Mouse (Mus musculus): ENCODE results near the gene Socs3.

The Socs3 gene

DNA sequence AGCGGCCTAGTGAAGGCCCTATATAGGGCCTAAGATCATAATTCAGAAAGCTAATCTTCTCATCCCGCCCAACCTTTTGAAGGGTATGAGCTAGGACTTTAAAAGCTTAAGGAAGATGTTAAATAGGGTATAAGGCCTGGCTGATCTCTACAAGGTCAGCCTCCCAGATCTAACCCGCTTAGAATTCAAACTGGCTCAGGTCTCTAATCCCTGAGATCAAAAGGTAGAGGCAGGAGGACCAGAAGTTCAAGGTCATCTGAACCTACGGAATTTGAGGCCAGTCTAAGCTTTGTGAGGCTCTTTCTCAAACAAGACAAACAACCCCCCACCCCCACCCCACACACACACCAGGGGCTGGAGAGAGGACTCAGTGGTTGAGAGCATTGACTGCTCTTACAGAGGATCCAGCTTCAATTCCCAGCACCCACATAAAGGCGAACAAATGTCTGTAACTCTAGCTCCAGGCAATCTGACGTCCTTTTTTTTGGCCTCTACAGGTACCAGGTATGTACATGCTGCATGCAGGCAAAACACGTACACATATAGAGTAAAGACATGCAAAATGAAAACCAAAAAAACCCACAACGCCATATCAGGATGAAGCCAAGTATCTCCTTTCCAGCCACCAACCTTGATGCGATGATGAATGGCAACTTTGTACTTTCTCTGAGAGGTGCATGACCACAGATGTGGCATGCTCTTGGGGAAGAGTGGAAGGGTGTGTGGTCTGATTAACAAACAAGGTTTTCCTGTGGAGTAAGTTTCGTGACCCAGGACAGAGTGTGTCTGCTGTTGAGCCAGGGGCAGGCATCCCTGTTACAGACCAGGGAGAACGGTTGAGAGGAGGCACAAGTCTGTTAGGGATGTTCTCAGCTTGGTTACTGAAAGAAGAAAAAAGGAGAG, 3.1 kb upstream of the Socs3 start:
- in situ Hi-C loops (cut with MseI, MboI), result loop anchor here in 1 of 2 experiments (5.0 kb wide), 1 partner anchor 44 kb away; no protein-coding TSS in a partner anchor

DNA sequence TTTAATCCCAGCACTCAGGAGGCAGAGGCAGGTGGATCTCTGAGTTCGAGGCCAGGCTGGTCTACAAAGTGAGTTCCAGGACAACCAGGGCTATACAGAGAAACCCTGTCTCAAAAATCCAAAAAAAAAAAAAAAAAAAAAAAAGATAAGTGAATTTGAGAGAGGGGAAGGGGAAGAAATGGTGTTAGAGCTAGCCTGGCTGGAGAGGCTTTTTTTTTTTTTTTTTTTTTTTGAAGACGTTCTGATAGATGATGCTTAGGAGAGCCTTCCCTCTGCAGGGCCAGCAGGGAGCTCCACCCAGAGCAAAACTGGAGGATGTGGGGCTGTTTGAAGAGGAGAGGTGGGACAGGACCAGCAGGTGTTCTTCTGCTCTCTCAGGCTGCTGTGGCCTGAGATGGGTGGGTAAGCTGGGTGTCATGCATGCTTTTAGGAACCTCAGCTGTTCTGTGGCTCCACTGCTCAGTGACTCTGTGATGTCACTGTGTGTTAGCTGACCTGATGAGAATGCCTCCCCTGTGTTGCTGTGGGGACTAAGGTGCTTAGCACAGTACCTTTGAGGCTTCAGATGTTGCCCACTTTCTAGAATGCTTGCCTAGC, 1.9 kb upstream of the Socs3 start:
- in situ Hi-C loops (cut with MseI, MboI), result loop anchor here in 1 of 2 experiments (5.0 kb wide), 1 partner anchor 46 kb away; no protein-coding TSS in a partner anchor

DNA sequence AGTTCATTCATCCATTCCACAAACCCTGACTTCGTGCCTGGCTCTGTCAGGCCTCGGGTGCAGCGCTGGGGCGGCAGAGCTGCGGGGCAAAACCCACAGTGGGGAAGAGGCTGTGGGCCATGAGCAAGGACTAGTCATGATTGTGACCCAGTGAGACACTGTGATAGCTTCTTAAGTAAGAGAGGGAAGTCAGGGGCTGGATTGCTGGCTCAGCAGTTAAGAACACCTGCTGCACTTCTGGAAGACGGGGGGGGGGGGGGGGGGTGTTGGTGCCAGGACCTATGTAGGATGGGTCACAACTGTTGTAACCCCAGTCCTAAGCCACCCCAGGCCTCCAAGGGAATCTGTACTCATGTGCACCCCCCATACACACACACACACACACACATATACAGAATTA, 1.3 kb upstream of the Socs3 start:
- in situ Hi-C loops (cut with MseI, MboI), result loop anchor here in 1 of 2 experiments (5.0 kb wide), 1 partner anchor 46 kb away; no protein-coding TSS in a partner anchor

DNA sequence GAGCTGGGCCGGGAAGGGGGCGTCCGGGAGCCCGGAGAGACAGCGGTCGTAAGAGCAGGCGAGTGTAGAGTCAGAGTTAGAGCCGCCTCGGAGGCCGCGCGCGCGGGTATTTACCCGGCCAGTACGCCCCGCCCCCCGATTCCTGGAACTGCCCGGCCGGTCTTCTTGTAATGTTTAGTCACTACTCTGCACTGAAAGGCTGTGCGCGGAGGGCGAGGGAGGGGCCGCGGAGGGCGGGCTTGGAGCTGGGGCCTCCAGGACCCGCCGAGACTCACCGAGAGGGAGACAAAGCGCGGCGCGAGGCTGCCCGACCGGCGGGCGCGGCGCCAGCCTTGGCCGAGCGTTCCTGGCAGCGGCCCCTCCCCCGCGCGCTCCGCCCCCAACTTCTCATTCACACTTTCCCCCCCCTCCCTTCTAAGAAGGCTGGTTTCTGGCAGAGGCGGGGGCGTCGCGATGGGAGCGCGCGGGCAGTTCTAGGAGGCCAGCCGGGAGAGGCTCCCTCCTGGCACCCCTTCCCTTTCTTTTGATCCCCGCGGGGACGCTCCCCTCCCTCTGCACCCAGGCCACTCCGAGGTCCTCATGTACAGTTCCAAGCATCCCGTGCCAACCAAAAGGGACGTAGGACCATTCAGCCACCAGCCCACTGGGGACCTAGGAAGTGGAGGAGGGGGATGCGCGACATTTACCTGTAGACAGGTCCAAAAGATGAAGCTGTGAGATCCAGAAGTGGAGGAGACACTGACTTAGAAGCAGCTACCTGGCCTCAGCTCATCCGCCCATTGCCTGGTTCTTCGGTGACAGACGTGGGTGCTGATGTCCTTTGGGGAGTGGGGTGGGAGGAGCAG, 525 bp downstream of the Socs3 start:
- in situ Hi-C loops (cut with MseI, MboI), result no loop called here

DNA sequence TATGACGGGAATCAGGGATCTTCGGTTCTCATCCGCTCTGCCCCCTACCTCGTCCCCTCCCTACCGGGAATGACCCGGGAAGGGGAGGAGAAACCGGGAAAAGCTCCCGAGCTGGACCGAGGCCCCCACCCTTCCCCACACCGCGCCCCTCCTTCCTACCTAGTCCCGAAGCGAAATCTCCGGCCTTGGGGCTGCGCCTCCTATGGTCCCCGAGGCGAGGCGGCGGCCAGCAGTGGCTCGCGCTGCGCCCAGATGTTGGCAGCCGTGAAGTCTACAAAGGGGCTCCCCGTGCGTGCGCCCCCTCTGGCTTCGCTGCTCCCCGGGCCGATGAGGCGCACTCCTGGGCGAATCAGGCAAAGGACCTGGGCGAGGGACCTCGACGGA, 1.1 kb downstream of the Socs3 start:
- in situ Hi-C loops (cut with MseI, MboI), result no loop called here

DNA sequence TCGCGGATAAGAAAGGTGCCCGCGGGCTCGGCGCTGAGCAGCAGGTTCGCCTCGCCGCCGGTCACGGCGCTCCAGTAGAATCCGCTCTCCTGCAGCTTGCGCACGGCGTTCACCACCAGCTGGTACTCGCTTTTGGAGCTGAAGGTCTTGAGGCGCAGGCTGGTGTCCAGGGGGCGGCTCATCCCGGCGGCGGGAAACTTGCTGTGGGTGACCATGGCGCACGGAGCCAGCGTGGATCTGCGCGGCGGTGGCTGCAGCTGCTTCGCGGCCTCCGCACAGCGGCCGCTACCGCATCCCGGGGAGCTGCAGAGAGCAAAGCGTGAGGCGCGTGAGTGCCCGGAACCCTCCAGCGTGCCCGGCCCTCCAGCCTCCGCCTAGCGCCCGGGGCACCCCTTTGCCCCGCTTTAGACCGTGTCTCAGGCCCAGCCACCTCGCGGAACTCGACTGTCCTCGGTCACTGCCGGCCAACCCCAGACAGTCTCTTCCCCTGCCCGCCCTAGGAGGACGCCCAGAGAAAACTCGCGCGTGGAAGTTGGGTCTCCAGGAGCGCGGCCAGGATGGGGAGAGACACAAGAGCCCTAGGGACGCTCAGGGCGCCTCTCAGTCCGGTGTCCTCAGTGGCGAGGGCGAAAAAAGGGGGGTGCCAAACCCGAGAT, 1.7 kb downstream of the Socs3 start:
- in situ Hi-C loops (cut with MseI, MboI), result no loop called here

DNA sequence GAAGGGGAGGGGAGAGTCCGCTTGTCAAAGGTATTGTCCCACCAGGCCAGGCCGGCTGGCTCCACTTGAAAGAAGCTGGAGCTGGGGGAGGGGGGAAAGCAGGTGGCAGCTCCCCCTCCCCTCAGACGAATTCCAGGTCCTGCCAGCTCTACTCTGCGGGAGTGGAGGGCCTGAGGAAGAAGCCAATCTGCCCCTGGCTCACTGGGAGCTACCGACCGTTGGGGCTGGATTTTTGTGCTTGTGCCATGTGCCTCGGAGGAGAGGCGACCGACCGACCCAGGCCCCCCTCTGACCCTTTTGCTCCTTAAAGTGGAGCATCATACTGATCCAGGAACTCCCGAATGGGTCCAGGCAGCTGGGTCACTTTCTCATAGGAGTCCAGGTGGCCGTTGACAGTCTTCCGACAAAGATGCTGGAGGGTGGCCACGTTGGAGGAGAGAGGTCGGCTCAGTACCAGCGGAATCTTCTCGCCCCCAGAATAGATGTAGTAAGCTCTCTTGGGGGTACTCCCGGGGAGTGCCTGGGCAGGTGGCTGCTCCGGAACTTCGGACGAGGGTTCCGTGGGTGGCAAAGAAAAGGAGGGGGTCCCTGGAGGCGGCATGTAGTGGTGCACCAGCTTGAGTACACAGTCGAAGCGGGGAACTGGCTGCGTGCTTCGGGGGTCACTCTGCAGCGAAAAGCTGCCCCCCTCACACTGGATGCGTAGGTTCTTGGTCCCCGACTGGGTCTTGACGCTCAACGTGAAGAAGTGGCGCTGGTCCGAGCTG, 2.4 kb downstream of the Socs3 start:
- in situ Hi-C loops (cut with MseI, MboI), result no loop called here

DNA sequence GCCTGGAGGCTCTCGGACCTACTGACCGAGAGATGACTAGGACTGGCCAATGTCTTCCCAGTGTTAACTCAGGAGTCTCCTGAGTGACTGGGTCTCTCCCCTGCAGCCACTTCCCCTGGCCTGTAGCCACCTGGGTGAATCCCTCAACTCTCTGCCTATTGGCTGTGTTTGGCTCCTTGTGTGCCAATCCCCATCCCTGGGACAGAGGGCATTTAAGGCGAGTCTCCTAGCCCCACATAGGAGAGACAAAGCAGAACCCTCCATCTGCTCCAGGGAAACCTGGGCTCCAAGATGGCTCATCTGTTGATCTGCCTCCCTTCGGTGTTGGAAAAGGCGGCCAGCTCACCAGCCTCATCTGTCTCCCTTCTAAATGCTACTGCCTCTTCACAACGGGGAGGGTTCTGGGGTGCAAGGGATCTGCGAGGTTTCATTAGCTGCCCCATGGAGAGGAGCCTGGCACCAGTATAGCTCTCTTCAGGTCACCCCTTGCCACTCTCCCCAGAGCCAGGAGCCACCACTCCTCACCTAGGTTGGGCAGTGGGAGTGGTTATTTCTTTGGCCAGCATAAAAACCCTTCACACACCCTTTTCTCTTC, 3.2 kb downstream of the Socs3 start:
- in situ Hi-C loops (cut with MseI, MboI), result no loop called here

DNA sequence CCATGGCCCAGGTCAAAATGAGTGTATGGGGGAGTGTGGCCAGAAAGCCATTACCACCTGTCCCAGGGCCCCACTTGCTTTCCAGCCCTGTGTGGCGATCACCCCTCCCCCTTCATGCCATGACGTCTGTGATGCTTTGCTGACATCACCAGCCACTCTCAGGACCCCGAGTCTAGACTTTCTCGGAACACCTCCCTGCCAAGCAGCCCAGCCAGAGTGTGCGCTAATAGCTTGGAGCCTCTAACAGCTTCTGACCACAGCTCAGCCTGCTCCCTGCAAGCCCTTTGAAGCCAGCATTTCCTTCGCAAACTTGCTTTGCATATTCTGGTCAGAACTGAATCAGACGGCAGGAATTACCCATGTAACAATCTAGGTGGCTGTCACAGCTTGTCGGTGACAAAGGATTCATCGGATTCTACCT, 4.3 kb downstream of the Socs3 start:
- in situ Hi-C loops (cut with MseI, MboI), result no loop called here

DNA sequence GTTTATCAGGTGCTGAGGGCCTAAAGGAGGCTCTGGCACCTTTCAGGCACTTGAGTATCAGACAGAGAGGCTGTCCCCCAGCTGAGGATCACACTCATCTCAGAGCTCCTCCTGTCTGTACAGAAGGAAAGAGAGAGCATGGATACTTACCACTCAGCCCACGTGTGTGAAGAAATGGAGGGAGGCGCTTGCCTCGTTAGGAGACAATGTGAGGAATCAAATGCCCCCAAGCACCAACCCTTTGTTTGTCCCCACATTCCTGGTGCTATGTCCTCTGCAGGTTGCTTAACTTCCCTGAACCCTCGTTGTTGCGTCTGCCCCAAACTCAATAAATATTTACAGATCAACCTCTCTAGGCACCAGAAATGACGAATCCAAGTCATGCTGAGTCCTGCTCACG, 4.8 kb downstream of the Socs3 start:
- in situ Hi-C loops (cut with MseI, MboI), result no loop called here

DNA sequence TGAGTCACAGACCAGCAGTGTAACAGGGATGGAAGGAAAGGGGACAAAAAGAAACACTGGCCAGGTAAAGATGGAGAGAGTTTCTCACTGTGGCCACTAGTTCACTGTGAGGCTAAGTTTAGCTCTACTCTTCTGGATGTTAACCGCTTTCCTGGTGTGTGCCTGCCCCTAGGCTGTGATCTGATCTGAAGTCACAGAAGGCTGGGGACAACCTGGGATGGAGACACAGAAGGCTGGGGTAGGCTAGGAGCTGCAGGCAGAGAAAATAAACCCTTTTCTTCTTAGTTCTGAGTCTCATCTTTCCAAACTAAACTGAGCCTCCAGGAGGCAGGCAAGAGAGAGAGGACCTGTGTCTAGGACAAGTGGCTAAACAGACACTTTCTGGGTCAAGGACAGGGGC, 5.6 kb downstream of the Socs3 start:
- in situ Hi-C loops (cut with MseI, MboI), result no loop called here

DNA sequence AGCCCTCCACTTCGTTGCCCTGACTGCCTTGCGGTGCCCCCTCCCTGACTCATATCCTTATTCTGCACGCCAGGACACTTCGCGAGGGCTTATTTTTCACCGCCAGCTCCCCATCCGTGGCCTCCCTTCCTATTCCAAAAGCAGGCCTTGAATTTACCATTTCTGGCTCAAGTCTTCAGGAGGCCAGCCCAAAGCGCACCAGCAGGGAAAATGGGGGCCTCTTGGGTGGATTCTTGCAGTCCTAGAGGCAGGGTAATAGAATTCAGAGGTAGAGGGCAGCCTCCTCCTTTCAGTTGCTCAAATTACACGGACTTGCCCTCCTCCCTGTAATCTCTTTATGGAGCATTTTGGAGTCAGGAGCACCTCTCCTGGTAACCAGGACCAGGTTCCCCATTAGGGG, 6.0 kb downstream of the Socs3 start:
- in situ Hi-C loops (cut with MseI, MboI), result no loop called here

DNA sequence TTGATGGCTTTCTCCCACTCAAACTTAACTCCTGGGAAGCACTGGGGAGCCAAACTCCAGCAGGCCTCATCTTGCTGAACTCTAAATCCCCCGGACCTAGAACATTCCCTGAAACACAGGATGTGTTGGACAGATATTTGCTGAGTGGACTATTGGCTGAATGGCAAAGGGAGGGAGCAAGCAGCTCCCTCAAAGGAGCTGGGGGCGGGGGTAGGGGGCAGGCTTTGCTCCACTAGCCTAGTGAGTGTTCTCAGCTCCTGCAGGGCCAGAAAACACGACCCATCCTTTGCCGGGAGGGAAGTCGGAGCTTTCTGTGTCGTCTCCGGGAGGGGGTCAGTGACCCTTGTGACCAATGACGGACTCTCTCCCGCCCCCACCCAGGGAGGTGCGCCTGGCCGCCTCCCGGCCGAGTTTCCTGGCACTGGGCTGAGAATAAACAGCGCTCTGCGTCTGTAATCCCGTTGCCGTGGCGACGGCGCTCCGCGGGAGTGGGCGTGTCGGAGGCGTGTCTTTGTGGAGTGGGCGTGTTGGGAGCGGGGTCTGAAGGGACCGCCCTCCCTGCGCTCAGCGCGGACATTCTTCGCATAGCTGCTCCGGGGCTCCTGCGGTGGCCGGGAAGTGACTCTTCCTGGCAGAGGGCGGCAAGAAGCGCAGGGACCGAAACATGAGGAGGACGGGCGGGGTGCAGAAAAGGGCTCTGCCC, 6.6 kb downstream of the Socs3 start:
- in situ Hi-C loops (cut with MseI, MboI), result no loop called here

DNA sequence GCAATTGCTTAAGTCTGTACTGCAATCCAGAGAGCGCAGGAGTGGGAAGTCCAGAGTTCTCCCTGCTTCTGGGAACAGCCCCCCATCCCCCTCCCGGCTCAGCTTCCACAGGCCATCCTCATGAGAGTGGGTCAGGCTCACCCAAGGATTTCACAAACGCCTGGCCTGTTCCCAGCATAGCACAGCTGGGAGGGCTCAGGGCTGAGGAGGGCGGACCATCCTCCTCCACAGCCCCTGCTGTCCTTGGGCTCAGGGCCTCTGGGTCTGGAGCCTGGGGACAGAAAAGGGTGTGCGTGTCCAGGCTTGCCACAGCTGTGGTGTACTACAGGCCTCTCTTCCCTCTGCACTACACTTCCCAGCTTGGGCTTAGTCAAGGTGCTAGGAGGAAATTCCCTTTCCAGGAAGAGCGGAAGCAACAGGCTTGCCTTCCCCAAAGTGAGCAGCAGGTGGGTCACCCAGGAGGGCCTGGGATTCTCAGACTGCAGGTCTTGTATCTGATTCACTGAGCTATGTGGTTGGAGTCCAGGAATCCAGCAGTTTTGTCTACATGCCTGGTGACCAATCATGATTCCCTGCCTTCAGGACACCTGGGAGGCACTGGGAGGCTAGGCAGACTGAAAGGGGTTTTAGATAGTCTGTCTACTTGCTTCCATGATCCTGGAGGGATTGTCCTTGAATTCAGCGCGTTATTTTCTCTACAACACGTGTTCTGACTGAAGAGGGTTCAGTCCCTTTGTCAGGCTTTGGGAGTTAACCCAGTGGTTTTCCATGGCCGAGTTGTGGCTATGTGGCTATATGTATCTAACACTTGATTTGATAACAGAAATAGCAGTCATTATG, 7.4 kb downstream of the Socs3 start:
- in situ Hi-C loops (cut with MseI, MboI), result no loop called here

DNA sequence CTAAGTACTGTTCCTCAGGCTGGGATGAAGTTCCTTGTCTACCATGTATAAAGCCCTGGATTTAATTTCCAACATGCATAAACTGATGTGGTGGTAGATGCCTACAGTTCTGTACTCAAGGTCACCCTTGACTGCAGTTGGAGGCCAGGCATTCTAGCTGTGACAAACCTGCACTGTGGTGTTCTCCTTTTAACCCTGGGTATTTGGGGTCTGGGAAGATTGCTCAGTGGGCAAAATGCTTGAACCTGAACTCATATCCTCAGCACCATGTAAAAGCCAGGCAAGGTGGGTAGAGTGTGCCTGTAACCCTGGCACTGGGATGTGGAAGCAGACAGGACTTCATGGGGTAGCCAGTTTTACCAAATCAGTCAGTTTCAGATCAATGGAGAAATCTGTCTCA, 9.2 kb downstream of the Socs3 start:
- in situ Hi-C loops (cut with MseI, MboI), result no loop called here

DNA sequence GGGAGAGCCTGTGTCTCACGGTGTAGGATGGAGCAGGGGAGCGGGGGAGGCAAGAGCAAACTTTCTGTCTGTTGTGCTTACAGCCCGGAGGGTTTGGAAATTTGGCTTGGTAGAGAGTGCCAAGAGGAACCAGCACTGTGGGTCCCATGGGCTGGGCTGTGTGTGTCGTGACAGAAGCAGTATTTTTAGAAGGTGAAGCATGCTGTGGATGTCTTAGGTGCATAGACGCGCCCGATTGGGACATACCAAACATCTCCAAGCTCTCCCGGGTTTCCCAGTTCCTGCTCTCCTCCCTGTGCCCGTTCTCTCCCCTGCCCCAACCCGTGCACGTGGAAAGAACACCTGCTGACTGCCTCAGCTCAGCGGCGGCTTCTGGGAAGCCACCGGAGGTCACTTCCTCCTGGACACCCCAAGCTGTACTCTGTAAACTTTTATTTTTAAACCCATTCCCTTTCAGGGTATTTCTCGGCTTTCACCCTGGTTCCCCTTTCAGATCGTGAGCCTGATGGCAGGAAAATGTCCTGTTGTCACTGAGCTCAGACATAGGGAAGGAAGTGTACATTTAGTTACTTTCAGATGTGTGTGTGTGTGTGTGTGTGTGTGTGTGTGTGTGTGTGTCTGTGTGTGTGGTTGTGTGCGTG, 10.0 kb downstream of the Socs3 start:
- in situ Hi-C loops (cut with MseI, MboI), result no loop called here

DNA sequence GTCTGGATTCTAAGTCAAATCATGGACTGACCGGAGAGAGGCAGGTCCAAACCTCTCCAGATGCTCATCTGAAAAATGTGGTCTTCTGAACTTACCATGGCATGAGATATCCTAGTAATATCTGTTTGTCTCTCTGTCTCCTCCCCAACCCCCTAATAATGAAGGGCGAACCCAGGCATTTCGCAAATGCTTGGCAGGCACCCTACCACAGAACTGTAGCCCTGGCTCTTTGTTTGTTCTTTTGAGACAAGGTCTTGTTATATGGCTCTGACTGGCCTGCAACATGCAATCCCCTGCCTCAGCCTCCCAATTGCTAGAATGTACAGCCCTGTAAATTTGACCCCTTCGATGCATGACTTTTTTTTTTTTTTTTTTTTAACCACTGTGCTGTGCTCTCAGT, 10.7 kb downstream of the Socs3 start:
- in situ Hi-C loops (cut with MseI, MboI), result no loop called here

DNA sequence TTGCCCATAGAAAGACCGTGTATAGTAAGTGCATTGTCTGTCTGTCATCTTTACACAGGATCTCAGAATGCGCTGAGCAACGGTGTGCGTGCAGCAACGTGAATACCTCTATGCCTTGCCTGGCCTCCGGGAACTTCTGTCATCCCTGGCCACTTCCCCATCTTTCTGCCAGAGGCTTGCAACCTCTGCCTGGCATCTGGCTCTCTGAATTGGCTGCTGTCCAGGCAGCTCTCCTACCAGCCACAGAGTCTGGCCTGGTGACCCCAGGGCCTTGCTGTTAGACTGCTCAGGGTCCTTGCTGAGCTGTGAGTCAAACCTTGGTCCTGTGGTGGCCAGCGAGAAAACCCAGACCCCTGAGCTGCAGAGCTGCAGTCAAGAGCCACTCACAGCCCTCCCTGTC, 11.7 kb downstream of the Socs3 start:
- in situ Hi-C loops (cut with MseI, MboI), result no loop called here
